Mouse (Mus musculus) ES-Bruce4 (cell line): ENCODE results near the gene Myo5a.

Experiments used
- CTCF ChIP-seq: IDR thresholded peaks from one replicate; pipeline ENCODE4 v1.8.1; 2011; ENCODE audit warnings: low read depth, low read length
- POLR2A ChIP-seq: IDR thresholded peaks from one replicate; pipeline ENCODE4 v1.8.1; 2011; ENCODE audit warnings: low read length; ENCODE audit not compliant: insufficient read depth

DNA sequence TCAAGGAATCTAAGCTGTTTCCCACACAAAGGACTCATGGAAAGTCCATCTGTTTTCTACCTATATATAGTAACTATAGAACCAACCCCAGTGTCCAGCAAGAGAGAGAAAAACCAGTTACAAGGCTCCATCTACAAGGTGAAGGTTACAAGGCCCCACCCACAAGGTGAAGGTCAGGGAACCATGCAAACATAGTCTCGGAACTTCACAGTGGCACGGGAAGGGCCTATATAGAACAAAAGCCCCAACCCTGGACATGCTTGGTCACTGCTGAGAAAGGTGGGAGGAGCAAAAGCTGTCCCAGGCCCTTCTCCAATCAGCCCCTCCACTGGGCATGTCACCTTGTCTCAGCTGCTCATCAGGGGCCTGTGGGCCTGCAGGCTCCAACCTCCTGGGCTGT is 164.9 kb downstream of the Myo5a start:
- TF ChIP-seq CTCF = no peak
- TF ChIP-seq POLR2A = no peak
